Mouse (Mus musculus) myocyte (in vitro differentiated cells): ENCODE data around the gene Tfeb.

Experiments used
- CEBPB ChIP-seq: IDR thresholded peaks from 2 replicates; pipeline ENCODE4 v1.6.1; 2011; ENCODE audit warnings: mild to moderate bottlenecking, moderate library complexity; ENCODE audit not compliant: poor library complexity, insufficient read depth, severe bottlenecking
- E2F4 ChIP-seq: IDR thresholded peaks from one replicate; pipeline ENCODE4 v1.6.1; 2011; ENCODE audit warnings: mild to moderate bottlenecking, control low read depth, moderate library complexity; ENCODE audit not compliant: insufficient read depth
- MAX ChIP-seq: IDR thresholded peaks from one replicate; pipeline ENCODE4 v1.6.1; 2011; ENCODE audit warnings: low read depth, mild to moderate bottlenecking, control low read depth
- POLR2A ChIP-seq: IDR thresholded peaks from one replicate; pipeline ENCODE4 v1.6.1; 2011; ENCODE audit warnings: low read depth, mild to moderate bottlenecking, control low read depth, moderate library complexity; ENCODE audit not compliant: insufficient read length
- TCF12 ChIP-seq: IDR thresholded peaks from one replicate; pipeline ENCODE4 v1.6.1; 2011; ENCODE audit warnings: mild to moderate bottlenecking, control low read depth; ENCODE audit not compliant: poor library complexity, insufficient read depth, severe bottlenecking
- USF1 ChIP-seq: IDR thresholded peaks from one replicate; pipeline ENCODE4 v1.6.1; 2011; ENCODE audit warnings: low read depth, mild to moderate bottlenecking, control low read depth, moderate library complexity

GRCm38 (mm10) chr17:47762518-47763340, 25.9 kb downstream of the Tfeb start:
- TF ChIP-seq POLR2A (no peak), USF1 (no peak), MAX (no peak), TCF12 (peak; percentile 23), CEBPB (no peak), E2F4 (no peak)
